Mouse (Mus musculus): Measurements from ENCODE around the gene Ano5. TPM values are rescaled to one million over a fixed set of nuclear protein-coding genes. Genes with fewer than 3 reads are reported as not detected.

The Ano5 gene
- 0.05 TPM for polyA plus RNA-seq (2014; fragmentation: Illumina TruSeq; extraction: RNeasy Lipid Tissue Mini Kit (QIAGEN cat#74804); ENCODE audit: low read depth, low replicate concordance)

DNA sequence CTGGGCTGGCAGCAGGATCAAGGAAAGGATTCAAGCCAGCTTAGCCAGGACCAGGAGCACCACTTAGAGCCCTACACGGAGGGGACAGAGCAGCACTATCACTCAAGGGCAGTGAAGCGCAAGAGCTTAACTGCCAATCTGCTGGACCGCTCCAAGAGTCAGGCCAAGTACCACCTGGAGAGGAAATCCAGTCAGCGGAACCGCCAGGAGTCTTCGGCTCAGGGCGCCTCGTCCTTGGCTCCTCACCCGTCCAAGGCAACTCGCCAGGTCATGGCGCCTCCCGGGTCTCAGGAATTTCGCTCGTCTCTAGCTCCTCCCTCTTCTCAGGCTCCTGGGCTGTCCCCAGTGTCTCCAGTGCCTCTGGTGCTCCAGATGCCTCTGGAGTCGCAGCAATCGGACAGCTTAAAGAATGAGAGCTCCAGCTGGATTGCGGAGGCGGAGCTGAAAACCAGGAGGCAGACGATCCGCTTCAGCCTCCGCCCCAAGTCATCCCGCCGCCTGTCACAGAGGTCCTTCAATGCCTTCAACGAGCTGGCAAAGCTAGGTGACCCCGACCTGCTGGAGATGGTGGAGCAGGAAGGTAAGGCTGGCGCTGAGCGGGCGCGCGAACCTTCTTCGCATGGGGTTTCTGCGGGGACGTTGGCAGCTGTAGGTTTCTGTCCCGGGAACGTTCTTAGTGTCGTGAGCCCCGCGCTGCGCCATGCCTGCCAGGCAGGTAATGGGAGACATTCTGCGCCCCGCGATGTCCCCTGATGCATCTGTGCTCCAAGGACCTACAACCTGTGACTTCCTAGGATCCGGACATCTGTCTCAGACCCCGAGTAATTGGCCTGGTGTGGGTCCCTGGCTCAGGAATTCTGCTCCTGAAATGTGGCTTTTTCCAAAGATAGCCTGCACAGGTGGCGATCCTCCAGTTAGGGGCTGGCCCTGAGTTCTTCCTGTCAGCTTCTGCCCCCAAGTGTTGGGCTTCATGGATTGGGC, at the start of gene Ano5:
TSS of gene Ano5 (plus strand) at position 359 of the 981 bp plus-strand sequence.

DNA sequence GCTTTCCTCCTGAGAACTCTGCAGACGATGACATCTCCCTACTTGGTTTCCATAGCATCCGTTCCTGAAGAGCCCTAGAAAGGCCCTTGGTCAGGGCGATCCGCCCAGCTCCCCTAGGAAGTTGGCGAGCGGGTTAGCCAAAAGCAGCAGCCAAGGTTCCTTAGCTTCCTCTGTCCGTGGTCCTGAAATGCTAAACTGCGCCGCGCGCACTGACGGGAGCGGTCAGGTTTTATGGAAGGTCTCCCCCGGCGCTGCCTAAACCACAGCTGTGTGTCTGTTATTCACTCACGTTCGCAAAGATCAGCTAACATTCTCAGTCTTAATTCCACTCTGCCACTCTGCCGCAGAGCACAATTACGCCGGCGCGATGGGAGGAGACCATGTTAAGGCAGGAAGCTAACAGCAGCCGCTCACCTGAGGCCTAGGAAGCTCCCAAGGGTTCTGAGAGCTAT, 110.9 kb downstream of the Ano5 start, which contains the start of gene Slc17a6:
TSS of gene Slc17a6 (plus strand) at position 313 of the 452 bp plus-strand sequence.

Other genes starting within 250 kb of the Ano5 start
- gene Slc17a6, start 111.0 kb downstream of the Ano5 start, polyA plus RNA-seq (2014; fragmentation: Illumina TruSeq; extraction: RNeasy Lipid Tissue Mini Kit (QIAGEN cat#74804); ENCODE audit: low read depth, low replicate concordance) = not detected